Mouse (Mus musculus): Measurements from ENCODE around the gene Ribc2. TPM values are rescaled to one million over a fixed set of nuclear protein-coding genes. Genes with fewer than 3 reads are reported as not detected.
A peak's percentile ranks its signal among the peaks of the same experiment; 100 is the strongest.

Gene Ribc2
- polyA plus RNA-seq (2015; fragmentation: Nextera tagmentation; extraction: Ambion mirVana) = 0.08 and 0.26 TPM in 2 replicates

- Histone ChIP-seq H3K4me3 (replicated peaks) (peak within 1 kb of the TSS; percentile 30), H3K9ac (no peak within 1 kb of the TSS), H3K36me3 (no peaks in the 10 kb centered on the region), H3K9me3 (no peaks in the 10 kb centered on the region), H3K27me3 (replicated peaks) (no peaks in the 10 kb centered on the region), H3K27ac (no peak within 1 kb of the TSS), H3K4me2 (peak within 1 kb of the TSS; percentile 67), H3K4me1 (peaks cover 6% of the 10 kb centered on the region)
- WGBS = 31% methylated on average over 53 of the region's 58 CpGs
- no peak for ATAC-seq (ENCODE audit: insufficient read depth, low FRiP score, low read depth)
These were observed at the start of gene Ribc2, which contains the start of gene Smc1b for GRCm38 (mm10) chr15:85131275-85132192. Gene Ribc2, plus strand, starts transcription at chr15:85132078. Gene Smc1b, minus strand, starts transcription at chr15:85131964.

GRCm38 (mm10) chr15:85085641-85086040 is 46.2 kb upstream of the Ribc2 start:
- Histone ChIP-seq H3K27me3 (replicated peaks) (no peaks in the 10 kb centered on the region), H3K4me3 (replicated peaks) (no peak overlapping the region), H3K27ac (no peak overlapping the region), H3K4me1 (no peaks in the 10 kb centered on the region), H3K9ac (no peak overlapping the region), H3K36me3 (no peaks in the 10 kb centered on the region), H3K9me3 (no peaks in the 10 kb centered on the region), H3K4me2 (no peak overlapping the region)
- ATAC-seq (ENCODE audit: insufficient read depth, low FRiP score, low read depth) = no peak
- WGBS = 56% methylated on average over 1 of the region's 1 CpGs

GRCm38 (mm10) chr15:85132193-85132520 is 279 bp downstream of the Ribc2 start:
- H3K9me3 ChIP-seq = no peaks in the 10 kb centered on the region
- H3K4me2 ChIP-seq = peak overlapping the region; percentile 67
- peaks cover 6% of the 10 kb centered on the region for H3K4me1 ChIP-seq
- no peaks in the 10 kb centered on the region for H3K36me3 ChIP-seq
- no peak overlapping the region for H3K9ac ChIP-seq
- no peak overlapping the region for H3K27ac ChIP-seq
- no peak for ATAC-seq (ENCODE audit: insufficient read depth, low FRiP score, low read depth)
- no peaks in the 10 kb centered on the region for H3K27me3 ChIP-seq (replicated peaks)
- WGBS = 20% methylated on average over 10 of the region's 10 CpGs
- peak overlapping the region; percentile 30 for H3K4me3 ChIP-seq (replicated peaks)

- no peaks in the 10 kb centered on the region for H3K27me3 ChIP-seq (replicated peaks)
- WGBS = 40% methylated on average over 9 of the region's 9 CpGs
- ATAC-seq (ENCODE audit: insufficient read depth, low FRiP score, low read depth) = no peak
- no peak overlapping the region for H3K9ac ChIP-seq
- no peak overlapping the region for H3K4me3 ChIP-seq (replicated peaks)
- no peaks in the 10 kb centered on the region for H3K36me3 ChIP-seq
- H3K4me1 ChIP-seq = peaks cover 6% of the 10 kb centered on the region
- no peaks in the 10 kb centered on the region for H3K9me3 ChIP-seq
- no peak overlapping the region for H3K27ac ChIP-seq
- no peak overlapping the region for H3K4me2 ChIP-seq
These were observed 3.3 kb downstream of the Ribc2 start for GRCm38 (mm10) chr15:85135143-85135542.

GRCm38 (mm10) chr15:85141290-85141689 is 9.4 kb downstream of the Ribc2 start:
- Histone ChIP-seq H3K9ac (no peak overlapping the region), H3K9me3 (no peaks in the 10 kb centered on the region), H3K27ac (no peak overlapping the region), H3K4me3 (replicated peaks) (no peak overlapping the region), H3K36me3 (no peaks in the 10 kb centered on the region), H3K4me1 (no peaks in the 10 kb centered on the region), H3K4me2 (no peak overlapping the region), H3K27me3 (replicated peaks) (no peaks in the 10 kb centered on the region)
- no peak for ATAC-seq (ENCODE audit: insufficient read depth, low FRiP score, low read depth)
- WGBS = 83% methylated on average over 10 of the region's 10 CpGs

- no peaks in the 10 kb centered on the region for H3K36me3 ChIP-seq
- no peaks in the 10 kb centered on the region for H3K4me1 ChIP-seq
- ATAC-seq (ENCODE audit: insufficient read depth, low FRiP score, low read depth) = no peak
- H3K4me3 ChIP-seq (replicated peaks) = no peak overlapping the region
- H3K27ac ChIP-seq = no peak overlapping the region
- WGBS = 61% methylated on average over 2 of the region's 2 CpGs
- no peaks in the 10 kb centered on the region for H3K9me3 ChIP-seq
- H3K9ac ChIP-seq = no peak overlapping the region
- no peak overlapping the region for H3K4me2 ChIP-seq
- no peaks in the 10 kb centered on the region for H3K27me3 ChIP-seq (replicated peaks)
These were observed 10.6 kb downstream of the Ribc2 start for GRCm38 (mm10) chr15:85142441-85142840.

GRCm38 (mm10) chr15:85143161-85143560 is 11.3 kb downstream of the Ribc2 start:
- 89% methylated on average over 11 of the region's 11 CpGs for WGBS
- ATAC-seq (ENCODE audit: insufficient read depth, low FRiP score, low read depth) = no peak
- H3K4me2 ChIP-seq = no peak overlapping the region
- no peaks in the 10 kb centered on the region for H3K27me3 ChIP-seq (replicated peaks)
- H3K27ac ChIP-seq = no peak overlapping the region
- H3K9ac ChIP-seq = no peak overlapping the region
- H3K36me3 ChIP-seq = no peaks in the 10 kb centered on the region
- H3K4me3 ChIP-seq (replicated peaks) = no peak overlapping the region
- H3K9me3 ChIP-seq = no peaks in the 10 kb centered on the region
- no peaks in the 10 kb centered on the region for H3K4me1 ChIP-seq

- H3K36me3 ChIP-seq = no peaks in the 10 kb centered on the region
- H3K9ac ChIP-seq = no peak overlapping the region
- ATAC-seq (ENCODE audit: insufficient read depth, low FRiP score, low read depth) = no peak
- H3K4me3 ChIP-seq (replicated peaks) = no peak overlapping the region
- 90% methylated on average over 1 of the region's 1 CpGs for WGBS
- H3K27ac ChIP-seq = no peak overlapping the region
- no peaks in the 10 kb centered on the region for H3K4me1 ChIP-seq
- no peaks in the 10 kb centered on the region for H3K9me3 ChIP-seq
- no peak overlapping the region for H3K4me2 ChIP-seq
- no peaks in the 10 kb centered on the region for H3K27me3 ChIP-seq (replicated peaks)
These were observed 11.9 kb downstream of the Ribc2 start for GRCm38 (mm10) chr15:85143747-85144146.

GRCm38 (mm10) chr15:85144249-85144648 is 12.4 kb downstream of the Ribc2 start:
- no peak overlapping the region for H3K4me3 ChIP-seq (replicated peaks)
- WGBS = 89% methylated on average over 5 of the region's 5 CpGs
- ATAC-seq (ENCODE audit: insufficient read depth, low FRiP score, low read depth) = no peak
- H3K9ac ChIP-seq = no peak overlapping the region
- H3K9me3 ChIP-seq = no peaks in the 10 kb centered on the region
- H3K27ac ChIP-seq = no peak overlapping the region
- H3K4me1 ChIP-seq = no peaks in the 10 kb centered on the region
- no peaks in the 10 kb centered on the region for H3K36me3 ChIP-seq
- H3K27me3 ChIP-seq (replicated peaks) = no peaks in the 10 kb centered on the region
- H3K4me2 ChIP-seq = no peak overlapping the region

- Histone ChIP-seq H3K4me2 (no peak overlapping the region; the same call in 1 of the 2 replicates), H3K9ac (no peak overlapping the region), H3K4me3 (replicated peaks) (no peak overlapping the region), H3K4me1 (peaks cover 4% of the 10 kb centered on the region; the same call in 1 of the 2 replicates), H3K27ac (no peak overlapping the region), H3K9me3 (no peaks in the 10 kb centered on the region), H3K27me3 (replicated peaks) (no peaks in the 10 kb centered on the region), H3K36me3 (no peaks in the 10 kb centered on the region)
- 22% methylated on average over 13 of the region's 13 CpGs for WGBS
- ATAC-seq (ENCODE audit: insufficient read depth, low FRiP score, low read depth) = peak; percentile 48; the same call in 1 of the 2 replicates
These were observed 19.6 kb downstream of the Ribc2 start for GRCm38 (mm10) chr15:85151433-85151918.

- no peaks in the 10 kb centered on the region for H3K36me3 ChIP-seq
- no peak for ATAC-seq (ENCODE audit: insufficient read depth, low FRiP score, low read depth)
- H3K27ac ChIP-seq = no peak overlapping the region
- no peaks in the 10 kb centered on the region for H3K9me3 ChIP-seq
- no peaks in the 10 kb centered on the region for H3K27me3 ChIP-seq (replicated peaks)
- 66% methylated on average over 3 of the region's 3 CpGs for WGBS
- H3K4me2 ChIP-seq = no peak overlapping the region
- H3K4me3 ChIP-seq (replicated peaks) = no peak overlapping the region
- H3K9ac ChIP-seq = no peak overlapping the region
- peaks cover 4% of the 10 kb centered on the region; the same call in 1 of the 2 replicates for H3K4me1 ChIP-seq
These were observed 20.7 kb downstream of the Ribc2 start for GRCm38 (mm10) chr15:85152577-85152976.

GRCm38 (mm10) chr15:85154091-85154490 is 22.2 kb downstream of the Ribc2 start:
- Histone ChIP-seq H3K4me3 (replicated peaks) (no peak overlapping the region), H3K9ac (no peak overlapping the region), H3K9me3 (no peaks in the 10 kb centered on the region), H3K4me2 (no peak overlapping the region), H3K4me1 (peaks cover 4% of the 10 kb centered on the region; the same call in 1 of the 2 replicates), H3K27me3 (replicated peaks) (no peaks in the 10 kb centered on the region), H3K36me3 (no peaks in the 10 kb centered on the region), H3K27ac (no peak overlapping the region)
- WGBS = 64% methylated on average over 3 of the region's 3 CpGs
- ATAC-seq (ENCODE audit: insufficient read depth, low FRiP score, low read depth) = no peak

Data from stomach, embryonic 15.5 days (tissue).